Mouse (Mus musculus): ENCODE measurements around the gene Pyroxd1. TPM values are rescaled to one million over a fixed set of nuclear protein-coding genes. Genes with fewer than 3 reads are reported as not detected.
"Not testable (repeated sequence)": the region's sequence is repeated elsewhere in the genome, so short reads cannot be mapped to it uniquely, and the experiment has no call there.

The Pyroxd1 gene
- 21.4 and 22.0 TPM in 2 replicates for total RNA-seq (2017)

DNA sequence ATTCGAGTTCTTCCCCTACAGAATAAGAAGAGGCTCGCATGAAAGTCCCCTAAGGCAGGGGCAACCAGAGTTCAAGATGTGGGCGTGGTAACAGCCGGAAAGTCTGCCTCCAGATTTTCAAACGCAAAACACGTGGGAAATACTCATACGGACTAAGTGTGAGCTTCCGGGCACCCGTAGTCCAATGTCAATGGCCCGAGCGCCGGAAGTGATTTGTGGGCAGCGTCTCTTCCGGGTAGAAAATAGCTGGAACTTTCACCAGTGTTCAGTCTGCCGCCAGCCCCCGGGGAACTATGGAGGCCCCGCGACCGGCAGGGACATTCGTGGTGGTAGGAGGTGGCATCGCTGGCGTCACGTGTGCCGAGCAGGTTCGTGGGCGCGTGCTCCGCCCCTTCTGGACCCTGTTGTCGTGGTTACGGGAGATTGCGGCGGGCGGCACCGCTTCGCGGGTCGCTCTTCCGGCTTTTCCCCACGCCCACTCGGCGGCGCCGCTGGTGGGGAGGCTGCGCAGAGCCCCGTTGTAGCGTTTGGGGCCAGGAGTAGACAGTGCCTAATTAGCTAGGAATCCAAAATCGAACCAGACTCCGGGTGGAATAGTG is at the start of gene Pyroxd1:
Pyroxd1 (plus strand) TSS at position 215 of the 599 bp plus-strand sequence.
- peak; percentile 93 to 95 for ATAC-seq (replicated peaks in 1 of 2; ENCODE audit: insufficient read depth in 1 of 2, low FRiP score in 2 of 2, low TSS enrichment in 1 of 2, low read depth in 1 of 2, poor library complexity in 2 of 2, severe bottlenecking in 2 of 2)

DNA sequence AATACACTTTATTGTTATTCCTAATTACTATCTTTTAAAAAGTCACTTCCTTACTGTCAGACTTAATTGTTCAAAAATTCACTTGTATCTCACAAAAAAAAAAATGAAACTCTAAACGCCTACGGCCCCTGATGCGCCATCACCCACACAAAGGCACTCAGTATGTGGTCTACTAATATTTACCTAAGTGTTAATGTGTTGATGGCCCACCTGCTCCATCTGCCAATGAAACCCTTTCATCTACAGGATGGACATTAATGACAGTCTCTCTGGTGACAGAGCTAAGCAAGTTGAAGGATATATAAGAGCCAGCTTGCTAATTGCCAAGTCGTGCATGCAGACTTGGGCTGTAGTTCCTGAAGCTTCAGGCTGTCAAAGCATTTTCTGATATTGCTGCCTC is 47.4 kb upstream of the Pyroxd1 start, which contains the start of gene Iapp:
Iapp (plus strand) TSS at position 326 of the 400 bp plus-strand sequence.
- no peak for ATAC-seq (replicated peaks in 1 of 2; ENCODE audit: insufficient read depth in 1 of 2, low FRiP score in 2 of 2, low TSS enrichment in 1 of 2, low read depth in 1 of 2, poor library complexity in 2 of 2, severe bottlenecking in 2 of 2)

GRCm38 (mm10) chr6:142305076-142305475 is 40.4 kb upstream of the Pyroxd1 start:
- ATAC-seq (replicated peaks in 1 of 2; ENCODE audit: insufficient read depth in 1 of 2, low FRiP score in 2 of 2, low TSS enrichment in 1 of 2, low read depth in 1 of 2, poor library complexity in 2 of 2, severe bottlenecking in 2 of 2) = no peak

DNA sequence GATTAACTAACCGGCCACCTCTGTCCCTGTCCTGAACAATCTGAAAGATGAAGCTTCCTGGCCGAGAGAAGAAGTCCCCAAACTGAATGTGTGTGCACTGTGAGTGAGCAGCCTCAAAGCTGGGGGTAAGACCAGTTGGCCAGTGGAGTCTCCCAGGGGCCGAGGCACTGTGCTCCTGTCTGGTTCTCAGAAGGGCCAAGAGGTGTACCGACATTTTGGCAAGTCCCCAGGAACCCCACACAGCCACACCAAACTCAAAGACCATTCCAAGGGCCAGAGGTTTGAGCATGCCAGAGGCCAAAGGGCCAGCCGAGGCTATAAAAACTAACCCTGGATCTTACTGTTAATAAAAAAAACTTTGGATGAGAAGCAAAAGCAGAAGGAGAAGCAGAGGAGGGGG is 31.2 kb upstream of the Pyroxd1 start:
- no peak for ATAC-seq (replicated peaks in 1 of 2; ENCODE audit: insufficient read depth in 1 of 2, low FRiP score in 2 of 2, low TSS enrichment in 1 of 2, low read depth in 1 of 2, poor library complexity in 2 of 2, severe bottlenecking in 2 of 2)

DNA sequence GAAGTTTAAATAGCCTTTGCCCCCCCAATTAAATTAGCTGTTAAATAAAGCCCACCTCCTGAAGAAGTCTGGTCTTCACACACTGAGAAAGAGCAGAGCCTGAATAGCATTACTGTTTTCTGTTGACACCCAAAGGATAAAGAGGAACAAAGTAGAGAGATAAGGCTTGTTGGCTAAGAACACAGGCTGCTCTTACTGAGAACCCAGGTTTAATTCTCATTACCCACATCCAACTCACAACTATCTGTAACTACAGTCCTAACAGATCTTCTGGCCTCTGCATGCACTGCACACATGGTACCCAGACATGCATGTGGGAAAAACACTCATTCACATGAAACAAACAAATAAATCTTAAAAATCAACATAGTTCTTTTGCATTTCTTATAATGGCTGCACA is 28.3 kb upstream of the Pyroxd1 start:
- no peak for ATAC-seq (replicated peaks in 1 of 2; ENCODE audit: insufficient read depth in 1 of 2, low FRiP score in 2 of 2, low TSS enrichment in 1 of 2, low read depth in 1 of 2, poor library complexity in 2 of 2, severe bottlenecking in 2 of 2)

GRCm38 (mm10) chr6:142322881-142323280 is 22.6 kb upstream of the Pyroxd1 start, which contains the start of gene Slco1a5:
TSS of gene Slco1a5 (minus strand) at chr6:142322981.
- no peak for ATAC-seq (replicated peaks in 1 of 2; ENCODE audit: insufficient read depth in 1 of 2, low FRiP score in 2 of 2, low TSS enrichment in 1 of 2, low read depth in 1 of 2, poor library complexity in 2 of 2, severe bottlenecking in 2 of 2)

DNA sequence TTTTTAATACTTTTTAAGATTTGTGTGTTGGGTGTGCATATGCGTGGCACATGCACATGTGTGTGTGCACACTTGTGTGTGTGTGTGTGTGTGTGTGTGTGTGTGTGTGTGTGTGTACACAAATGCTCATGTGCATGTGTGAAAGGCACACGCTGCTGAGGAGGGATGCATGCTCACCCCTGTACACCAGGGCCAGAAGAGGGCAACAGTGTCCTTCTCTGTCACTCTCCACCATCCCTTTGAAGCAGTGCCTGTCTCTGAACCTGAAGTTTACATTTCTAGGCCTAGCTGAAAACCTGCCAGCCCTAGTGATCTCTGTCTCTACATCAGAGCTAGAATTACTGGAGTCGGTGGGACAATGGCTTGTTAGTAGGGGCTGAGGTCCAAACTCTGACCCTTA is 18.9 kb upstream of the Pyroxd1 start:
- no peak for ATAC-seq (replicated peaks in 1 of 2; ENCODE audit: insufficient read depth in 1 of 2, low FRiP score in 2 of 2, low TSS enrichment in 1 of 2, low read depth in 1 of 2, poor library complexity in 2 of 2, severe bottlenecking in 2 of 2)

DNA sequence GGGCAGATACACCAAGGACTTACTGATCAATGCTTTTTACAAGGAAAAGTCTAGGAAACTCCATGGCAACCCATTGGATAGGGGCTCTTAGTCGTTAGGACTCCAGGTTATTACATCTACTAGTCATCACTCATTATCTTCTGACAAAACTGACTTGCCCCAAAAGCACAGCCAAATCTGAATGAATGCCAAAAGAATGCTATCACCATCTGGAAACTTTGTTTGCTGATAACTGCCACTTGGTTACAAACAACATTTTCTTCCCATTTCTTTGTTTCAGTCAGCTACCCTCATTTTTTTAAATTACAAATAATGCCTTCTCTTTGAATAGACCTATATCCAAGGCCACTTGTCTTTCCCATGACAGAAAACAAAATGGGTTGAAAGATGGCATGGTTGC is 16.3 kb upstream of the Pyroxd1 start:
- no peak for ATAC-seq (replicated peaks in 1 of 2; ENCODE audit: insufficient read depth in 1 of 2, low FRiP score in 2 of 2, low TSS enrichment in 1 of 2, low read depth in 1 of 2, poor library complexity in 2 of 2, severe bottlenecking in 2 of 2)

- ATAC-seq (replicated peaks in 1 of 2; ENCODE audit: insufficient read depth in 1 of 2, low FRiP score in 2 of 2, low TSS enrichment in 1 of 2, low read depth in 1 of 2, poor library complexity in 2 of 2, severe bottlenecking in 2 of 2) = no peak
Measured at GRCm38 (mm10) chr6:142338961-142339360, 6.5 kb upstream of the Pyroxd1 start.

GRCm38 (mm10) chr6:142339576-142339975 is 5.9 kb upstream of the Pyroxd1 start:
- no peak for ATAC-seq (replicated peaks in 1 of 2; ENCODE audit: insufficient read depth in 1 of 2, low FRiP score in 2 of 2, low TSS enrichment in 1 of 2, low read depth in 1 of 2, poor library complexity in 2 of 2, severe bottlenecking in 2 of 2)

GRCm38 (mm10) chr6:142343561-142343960 is 1.9 kb upstream of the Pyroxd1 start:
- no peak for ATAC-seq (replicated peaks in 1 of 2; ENCODE audit: insufficient read depth in 1 of 2, low FRiP score in 2 of 2, low TSS enrichment in 1 of 2, low read depth in 1 of 2, poor library complexity in 2 of 2, severe bottlenecking in 2 of 2)

GRCm38 (mm10) chr6:142346181-142347110 is 992 bp downstream of the Pyroxd1 start:
- ATAC-seq (replicated peaks in 1 of 2; ENCODE audit: insufficient read depth in 1 of 2, low FRiP score in 2 of 2, low TSS enrichment in 1 of 2, low read depth in 1 of 2, poor library complexity in 2 of 2, severe bottlenecking in 2 of 2) = no peak; a peak in 1 of 4 replicates

- no peak for ATAC-seq (replicated peaks in 1 of 2; ENCODE audit: insufficient read depth in 1 of 2, low FRiP score in 2 of 2, low TSS enrichment in 1 of 2, low read depth in 1 of 2, poor library complexity in 2 of 2, severe bottlenecking in 2 of 2)
Measured at GRCm38 (mm10) chr6:142347431-142348385, 2.3 kb downstream of the Pyroxd1 start.

GRCm38 (mm10) chr6:142352099-142352498 is 6.6 kb downstream of the Pyroxd1 start:
- not testable (repeated sequence) for ATAC-seq (replicated peaks in 1 of 2; ENCODE audit: insufficient read depth in 1 of 2, low FRiP score in 2 of 2, low TSS enrichment in 1 of 2, low read depth in 1 of 2, poor library complexity in 2 of 2, severe bottlenecking in 2 of 2)

DNA sequence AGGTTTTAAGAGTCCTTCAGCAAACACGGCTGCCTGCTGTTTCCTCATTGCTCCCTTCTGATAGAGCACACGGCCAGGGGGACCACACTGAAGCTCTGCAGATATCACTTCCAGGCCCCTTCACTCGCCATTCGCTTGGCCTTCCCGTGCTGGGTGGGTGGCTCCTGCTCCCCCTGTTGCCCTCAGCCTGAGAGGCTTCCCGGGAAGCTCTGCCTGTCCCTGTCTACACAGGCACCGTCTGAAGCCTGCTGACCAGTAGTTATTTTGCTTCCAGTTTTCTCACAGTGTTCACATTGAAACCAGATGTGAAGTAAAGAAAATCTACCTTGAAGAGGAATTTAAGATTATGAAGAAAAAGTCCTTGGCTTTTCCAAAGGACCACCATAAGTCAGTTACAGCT is 11.7 kb downstream of the Pyroxd1 start:
- no peak for ATAC-seq (replicated peaks in 1 of 2; ENCODE audit: insufficient read depth in 1 of 2, low FRiP score in 2 of 2, low TSS enrichment in 1 of 2, low read depth in 1 of 2, poor library complexity in 2 of 2, severe bottlenecking in 2 of 2)

- ATAC-seq (replicated peaks in 1 of 2; ENCODE audit: insufficient read depth in 1 of 2, low FRiP score in 2 of 2, low TSS enrichment in 1 of 2, low read depth in 1 of 2, poor library complexity in 2 of 2, severe bottlenecking in 2 of 2) = no peak
Measured at GRCm38 (mm10) chr6:142362036-142362435, 16.6 kb downstream of the Pyroxd1 start.

DNA sequence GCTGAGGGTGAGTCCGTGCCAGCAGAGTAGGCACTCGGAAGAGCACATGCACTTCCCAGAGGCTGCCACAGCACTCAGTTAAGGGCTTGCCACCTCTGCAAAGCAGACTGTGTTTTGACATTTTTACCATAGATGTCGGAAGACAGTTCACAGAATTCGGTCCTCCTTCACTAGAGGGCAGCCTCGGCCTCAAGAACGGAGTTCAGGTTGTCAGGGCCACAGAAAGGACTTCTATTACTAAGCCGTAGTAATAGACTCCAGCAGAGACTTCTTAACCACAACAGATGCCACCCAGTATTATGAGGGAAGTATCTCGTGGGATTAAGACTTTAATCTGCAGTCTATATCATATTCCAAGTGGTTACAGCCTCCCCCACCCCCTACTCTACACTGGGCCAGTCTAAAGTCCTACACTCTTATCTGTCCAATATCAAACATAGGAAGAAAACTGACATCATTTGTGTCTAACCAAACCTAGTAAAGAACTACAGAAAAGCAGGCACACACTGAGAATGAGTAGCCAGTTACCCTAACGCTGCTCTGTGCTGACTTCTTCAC is 17.6 kb downstream of the Pyroxd1 start:
- peak; percentile 47 to 49; a peak in 1 of 4 replicates for ATAC-seq (replicated peaks in 1 of 2; ENCODE audit: insufficient read depth in 1 of 2, low FRiP score in 2 of 2, low TSS enrichment in 1 of 2, low read depth in 1 of 2, poor library complexity in 2 of 2, severe bottlenecking in 2 of 2)
